Mouse (Mus musculus) CH12F3 (cell line): ENCODE results near the gene Snai3.

Experiments
- in situ Hi-C: fragments of 300-500 bp; cut with MboI; formaldehyde crosslinking; loops from 2 replicates; pipeline ENCODE4 v1.14.3; 2020; ENCODE audit warnings: low sequenced_read_pairs

Gene Snai3

GRCm38 (mm10) chr8:122459990-122460389 lies 543 bp downstream of the Snai3 start:
- in situ Hi-C loops: no loop called here

- in situ Hi-C loops: no loop called here
Measured at GRCm38 (mm10) chr8:122459218-122459900, 1.2 kb downstream of the Snai3 start.

GRCm38 (mm10) chr8:122457171-122457570 lies 3.4 kb downstream of the Snai3 start:
- in situ Hi-C loops: no loop called here

GRCm38 (mm10) chr8:122454409-122454808 lies 6.1 kb downstream of the Snai3 start:
- in situ Hi-C loops: no loop called here

GRCm38 (mm10) chr8:122452154-122452553 lies 8.4 kb downstream of the Snai3 start:
- in situ Hi-C loops: no loop called here

- in situ Hi-C loops: no loop called here
Measured at GRCm38 (mm10) chr8:122451161-122451703, 9.3 kb downstream of the Snai3 start.

GRCm38 (mm10) chr8:122445203-122445602 lies 15.3 kb downstream of the Snai3 start:
- in situ Hi-C loops: no loop called here

- in situ Hi-C loops: no loop called here
Measured at GRCm38 (mm10) chr8:122444058-122444748, 16.3 kb downstream of the Snai3 start.

GRCm38 (mm10) chr8:122443262-122444006 lies 17.1 kb downstream of the Snai3 start, which contains the start of gene Mvd:
Mvd (minus strand) TSS chr8:122443422.
- in situ Hi-C loops: no loop called here

- in situ Hi-C loops: no loop called here
Measured at GRCm38 (mm10) chr8:122442781-122443180, 17.8 kb downstream of the Snai3 start.

- in situ Hi-C loops: no loop called here
Measured at GRCm38 (mm10) chr8:122442356-122442755, 18.2 kb downstream of the Snai3 start.

GRCm38 (mm10) chr8:122441326-122441725 lies 19.2 kb downstream of the Snai3 start:
- in situ Hi-C loops: no loop called here

GRCm38 (mm10) chr8:122439336-122439735 lies 21.2 kb downstream of the Snai3 start:
- in situ Hi-C loops: no loop called here

- in situ Hi-C loops: no loop called here
Measured at GRCm38 (mm10) chr8:122437708-122438331, 22.7 kb downstream of the Snai3 start.

GRCm38 (mm10) chr8:122436586-122437125 lies 23.9 kb downstream of the Snai3 start:
- in situ Hi-C loops: no loop called here

- in situ Hi-C loops: no loop called here
Measured at GRCm38 (mm10) chr8:122436146-122436545, 24.4 kb downstream of the Snai3 start.

GRCm38 (mm10) chr8:122435375-122435774 lies 25.2 kb downstream of the Snai3 start:
- in situ Hi-C loops: no loop called here

- in situ Hi-C loops: no loop called here
Measured at GRCm38 (mm10) chr8:122433269-122433905, 27.1 kb downstream of the Snai3 start.

- in situ Hi-C loops: no loop called here
Measured at GRCm38 (mm10) chr8:122432443-122433268, 27.9 kb downstream of the Snai3 start, which contains the start of gene Cyba. Cyba (minus strand) TSS chr8:122432930.
